Mouse (Mus musculus): ENCODE measurements around the gene Irs2. TPM values are rescaled to one million over a fixed set of nuclear protein-coding genes. Genes with fewer than 3 reads are reported as not detected.

The Irs2 gene
- polyA plus RNA-seq, 1 experiment from 2014 or later = 2.3 TPM

- Histone ChIP-seq H3K36me3 (ENCODE audit: control insufficient read depth, insufficient read depth) (no peaks in the 10 kb centered on the region), H3K9ac (ENCODE audit: low read length) (no peak overlapping the region), H3K4me3 (ENCODE audit: low read length) (no peak overlapping the region), H3K4me2 (ENCODE audit: low read depth, low read length) (peak overlapping the region; percentile 22; the same call in 1 of the 2 replicates), H3K4me1 (ENCODE audit: control insufficient read depth, insufficient read depth, low read length) (peaks cover 39% of the 10 kb centered on the region), H3K9me3 (replicated peaks; ENCODE audit: control insufficient read depth, low read length) (no peaks in the 10 kb centered on the region), H3K27ac (ENCODE audit: low read length) (peak overlapping the region; percentile 40; the same call in 1 of the 2 replicates), H3K27me3 (ENCODE audit: control insufficient read depth, insufficient read depth, low read length) (peaks cover 19% of the 10 kb centered on the region)
- 7% methylated on average over 11 of the region's 11 CpGs for WGBS
- ATAC-seq (replicated peaks; ENCODE audit: extremely low read depth, insufficient read depth, low FRiP score) = peak; percentile 71
These were observed 54.8 kb downstream of the Irs2 start for GRCm38 (mm10) chr8:10953346-10954053.

- ATAC-seq (replicated peaks; ENCODE audit: extremely low read depth, insufficient read depth, low FRiP score) = no peak
- peaks cover 39% of the 10 kb centered on the region for H3K4me1 ChIP-seq (ENCODE audit: control insufficient read depth, insufficient read depth, low read length)
- 52% methylated on average over 5 of the region's 5 CpGs for WGBS
- H3K9me3 ChIP-seq (replicated peaks; ENCODE audit: control insufficient read depth, low read length) = no peaks in the 10 kb centered on the region
- H3K27ac ChIP-seq (ENCODE audit: low read length) = no peak overlapping the region
- 0 out of 2 replicates have a peak overlapping the region, but pooled peaks have one; percentile 21 for H3K9ac ChIP-seq (ENCODE audit: low read length)
- peaks cover 19% of the 10 kb centered on the region for H3K27me3 ChIP-seq (ENCODE audit: control insufficient read depth, insufficient read depth, low read length)
- no peak overlapping the region for H3K4me2 ChIP-seq (ENCODE audit: low read depth, low read length)
- H3K36me3 ChIP-seq (ENCODE audit: control insufficient read depth, insufficient read depth) = no peaks in the 10 kb centered on the region
- no peak overlapping the region for H3K4me3 ChIP-seq (ENCODE audit: low read length)
These were observed 55.6 kb downstream of the Irs2 start for GRCm38 (mm10) chr8:10952706-10953105.

GRCm38 (mm10) chr8:10952235-10952634, 56.0 kb downstream of the Irs2 start:
- H3K4me1 ChIP-seq (ENCODE audit: control insufficient read depth, insufficient read depth, low read length) = peaks cover 34% of the 10 kb centered on the region

GRCm38 (mm10) chr8:10951567-10951966, 56.7 kb downstream of the Irs2 start:
- H3K27me3 ChIP-seq (ENCODE audit: control insufficient read depth, insufficient read depth, low read length) = peaks cover 16% of the 10 kb centered on the region
- no peak overlapping the region for H3K9ac ChIP-seq (ENCODE audit: low read length)
- no peaks in the 10 kb centered on the region for H3K9me3 ChIP-seq (replicated peaks; ENCODE audit: control insufficient read depth, low read length)
- no peak overlapping the region for H3K4me3 ChIP-seq (ENCODE audit: low read length)
- no peak overlapping the region for H3K4me2 ChIP-seq (ENCODE audit: low read depth, low read length)
- no peak overlapping the region for H3K27ac ChIP-seq (ENCODE audit: low read length)
- peaks cover 35% of the 10 kb centered on the region for H3K4me1 ChIP-seq (ENCODE audit: control insufficient read depth, insufficient read depth, low read length)
- 73% methylated on average over 4 of the region's 4 CpGs for WGBS
- no peaks in the 10 kb centered on the region for H3K36me3 ChIP-seq (ENCODE audit: control insufficient read depth, insufficient read depth)
- ATAC-seq (replicated peaks; ENCODE audit: extremely low read depth, insufficient read depth, low FRiP score) = no peak

More at GRCm38 (mm10) chr8:10952235-10952634, 56.0 kb downstream of the Irs2 start:
- Histone ChIP-seq H3K36me3 (ENCODE audit: control insufficient read depth, insufficient read depth) (no peaks in the 10 kb centered on the region), H3K4me3 (ENCODE audit: low read length) (no peak overlapping the region), H3K4me2 (ENCODE audit: low read depth, low read length) (no peak overlapping the region), H3K27ac (ENCODE audit: low read length) (no peak overlapping the region), H3K9ac (ENCODE audit: low read length) (no peak overlapping the region), H3K9me3 (replicated peaks; ENCODE audit: control insufficient read depth, low read length) (no peaks in the 10 kb centered on the region), H3K27me3 (ENCODE audit: control insufficient read depth, insufficient read depth, low read length) (peaks cover 19% of the 10 kb centered on the region)
- WGBS = 81% methylated on average over 2 of the region's 2 CpGs
- ATAC-seq (replicated peaks; ENCODE audit: extremely low read depth, insufficient read depth, low FRiP score) = no peak

- Histone ChIP-seq H3K4me3 (ENCODE audit: low read length) (peak overlapping the region; percentile 41), H3K9me3 (replicated peaks; ENCODE audit: control insufficient read depth, low read length) (no peaks in the 10 kb centered on the region), H3K36me3 (ENCODE audit: control insufficient read depth, insufficient read depth) (no peaks in the 10 kb centered on the region), H3K4me1 (ENCODE audit: control insufficient read depth, insufficient read depth, low read length) (peaks cover 28% of the 10 kb centered on the region), H3K27ac (ENCODE audit: low read length) (peak overlapping the region; percentile 60), H3K9ac (ENCODE audit: low read length) (peak overlapping the region; percentile 55), H3K4me2 (ENCODE audit: low read depth, low read length) (peak overlapping the region; percentile 67), H3K27me3 (ENCODE audit: control insufficient read depth, insufficient read depth, low read length) (0 out of 2 replicates have a peak, but pooled peaks cover 7% of the 10 kb centered on the region)
- ATAC-seq (replicated peaks; ENCODE audit: extremely low read depth, insufficient read depth, low FRiP score) = peak; percentile 93
- WGBS = 2% methylated on average over 23 of the region's 23 CpGs
These were observed 62.1 kb downstream of the Irs2 start for GRCm38 (mm10) chr8:10945939-10946740.

GRCm38 (mm10) chr8:10945490-10945889, 62.8 kb downstream of the Irs2 start:
- Histone ChIP-seq H3K36me3 (ENCODE audit: control insufficient read depth, insufficient read depth) (no peaks in the 10 kb centered on the region), H3K9ac (ENCODE audit: low read length) (no peak overlapping the region), H3K4me2 (ENCODE audit: low read depth, low read length) (peak overlapping the region; percentile 67), H3K27me3 (ENCODE audit: control insufficient read depth, insufficient read depth, low read length) (0 out of 2 replicates have a peak, but pooled peaks cover 5% of the 10 kb centered on the region), H3K9me3 (replicated peaks; ENCODE audit: control insufficient read depth, low read length) (no peaks in the 10 kb centered on the region), H3K27ac (ENCODE audit: low read length) (peak overlapping the region; percentile 60), H3K4me3 (ENCODE audit: low read length) (no peak overlapping the region), H3K4me1 (ENCODE audit: control insufficient read depth, insufficient read depth, low read length) (peaks cover 28% of the 10 kb centered on the region)
- ATAC-seq (replicated peaks; ENCODE audit: extremely low read depth, insufficient read depth, low FRiP score) = no peak
- 46% methylated on average over 2 of the region's 2 CpGs for WGBS

- no peak for ATAC-seq (replicated peaks; ENCODE audit: extremely low read depth, insufficient read depth, low FRiP score)
- no peak overlapping the region for H3K9ac ChIP-seq (ENCODE audit: low read length)
- no peak overlapping the region for H3K4me3 ChIP-seq (ENCODE audit: low read length)
- H3K4me2 ChIP-seq (ENCODE audit: low read depth, low read length) = no peak overlapping the region
- no peak overlapping the region for H3K27ac ChIP-seq (ENCODE audit: low read length)
- peaks cover 20% of the 10 kb centered on the region for H3K4me1 ChIP-seq (ENCODE audit: control insufficient read depth, insufficient read depth, low read length)
- H3K27me3 ChIP-seq (ENCODE audit: control insufficient read depth, insufficient read depth, low read length) = peaks cover 5% of the 10 kb centered on the region; the same call in 1 of the 2 replicates
- no peaks in the 10 kb centered on the region for H3K9me3 ChIP-seq (replicated peaks; ENCODE audit: control insufficient read depth, low read length)
- 62% methylated on average over 9 of the region's 9 CpGs for WGBS
- no peaks in the 10 kb centered on the region for H3K36me3 ChIP-seq (ENCODE audit: control insufficient read depth, insufficient read depth)
These were observed 64.8 kb downstream of the Irs2 start for GRCm38 (mm10) chr8:10943314-10944060.

GRCm38 (mm10) chr8:10939883-10940282, 68.4 kb downstream of the Irs2 start:
- Histone ChIP-seq H3K4me3 (ENCODE audit: low read length) (no peak overlapping the region), H3K36me3 (ENCODE audit: control insufficient read depth, insufficient read depth) (no peaks in the 10 kb centered on the region), H3K27me3 (ENCODE audit: control insufficient read depth, insufficient read depth, low read length) (peaks cover 5% of the 10 kb centered on the region; the same call in 1 of the 2 replicates), H3K4me1 (ENCODE audit: control insufficient read depth, insufficient read depth, low read length) (no peaks in the 10 kb centered on the region), H3K9me3 (replicated peaks; ENCODE audit: control insufficient read depth, low read length) (no peaks in the 10 kb centered on the region), H3K9ac (ENCODE audit: low read length) (no peak overlapping the region), H3K4me2 (ENCODE audit: low read depth, low read length) (no peak overlapping the region), H3K27ac (ENCODE audit: low read length) (no peak overlapping the region)
- ATAC-seq (replicated peaks; ENCODE audit: extremely low read depth, insufficient read depth, low FRiP score) = no peak
- 70% methylated on average over 6 of the region's 6 CpGs for WGBS

Measured in heart, embryonic 16.5 days (tissue).